Mouse (Mus musculus): ENCODE data around the gene Ocln.
"Not testable (repeated sequence)": the region's sequence is repeated elsewhere in the genome, so short reads cannot be mapped to it uniquely, and the experiment has no call there.

Gene Ocln

GRCm38 (mm10) chr13:100543011-100543767, 9.3 kb downstream of the Ocln start:
- no peak for DNase-seq

- DNase-seq, result no peak
Measured at GRCm38 (mm10) chr13:100536149-100536548, 16.4 kb downstream of the Ocln start.

DNA sequence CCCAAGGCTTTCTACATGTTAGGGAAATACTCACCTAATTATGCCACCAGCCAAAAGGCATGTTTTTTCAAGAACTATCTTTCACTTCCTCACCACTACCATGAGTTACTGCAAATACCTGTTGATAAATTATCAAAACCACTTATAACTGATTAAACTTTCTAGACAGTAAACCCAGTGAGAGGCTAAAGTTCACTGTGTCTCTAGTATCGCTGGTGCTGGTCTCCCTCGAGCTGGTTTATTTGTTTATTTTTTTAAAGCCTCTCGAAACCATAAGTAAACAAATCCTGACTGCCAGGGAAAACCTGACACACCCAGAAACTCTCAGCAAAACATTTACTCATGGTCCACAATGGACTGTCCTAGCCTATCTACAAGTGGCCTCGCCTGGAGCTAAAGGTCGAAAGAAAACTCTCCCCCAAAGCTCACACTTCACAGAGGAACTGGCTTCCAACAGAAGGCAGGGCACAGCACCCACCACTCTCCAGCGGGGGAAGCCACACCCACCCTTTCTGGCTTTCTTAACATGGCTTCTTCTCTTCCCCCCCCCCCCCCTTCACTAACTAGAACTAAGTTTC, 19.6 kb downstream of the Ocln start:
- no peak for DNase-seq

GRCm38 (mm10) chr13:100526649-100527038, 25.9 kb downstream of the Ocln start:
- DNase-seq, result no peak

GRCm38 (mm10) chr13:100525935-100526648, 26.4 kb downstream of the Ocln start:
- DNase-seq, result no peak

DNA sequence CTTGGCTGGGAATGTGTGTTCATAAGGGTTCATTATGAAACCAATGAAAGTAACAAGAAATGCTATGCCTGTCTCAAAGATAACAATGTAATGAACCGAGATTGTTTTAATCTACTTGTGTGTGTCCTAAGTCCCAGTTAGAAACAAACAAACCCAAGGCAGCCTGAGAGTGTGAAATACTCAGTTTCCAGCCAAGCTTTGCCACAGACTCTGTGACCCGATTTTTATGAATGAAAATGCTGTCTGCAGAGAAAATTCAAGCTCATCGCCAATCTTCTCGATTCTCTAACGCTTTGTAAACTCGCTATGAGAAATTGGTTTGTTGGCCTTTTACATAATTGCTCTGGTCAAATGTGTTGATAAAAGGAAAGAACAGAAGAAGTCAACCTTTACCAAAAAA, 27.6 kb downstream of the Ocln start:
- DNase-seq, result no peak

GRCm38 (mm10) chr13:100523698-100524097, 28.8 kb downstream of the Ocln start:
- DNase-seq, result no peak

- no peak for DNase-seq
Measured at GRCm38 (mm10) chr13:100521724-100522591, 30.6 kb downstream of the Ocln start.

DNA sequence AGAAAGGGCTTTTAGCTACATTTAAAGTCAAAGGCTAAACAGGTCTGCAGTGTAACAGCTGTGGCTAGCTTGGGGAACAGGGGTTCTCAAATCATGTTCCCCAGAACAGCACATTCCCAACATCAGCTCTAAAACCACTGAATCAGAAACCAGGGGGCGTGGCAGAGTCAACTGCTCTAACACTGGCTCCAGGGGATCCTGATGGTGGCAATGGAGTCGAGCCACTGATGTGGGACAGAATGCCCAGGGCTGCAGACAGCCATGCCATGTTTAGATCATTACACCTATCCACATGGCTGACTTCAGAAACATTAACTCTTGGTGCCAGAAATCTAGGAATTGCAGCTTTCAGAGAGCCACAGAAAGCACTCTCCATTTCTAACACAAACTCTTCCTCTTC, 33.4 kb downstream of the Ocln start:
- no peak for DNase-seq

DNA sequence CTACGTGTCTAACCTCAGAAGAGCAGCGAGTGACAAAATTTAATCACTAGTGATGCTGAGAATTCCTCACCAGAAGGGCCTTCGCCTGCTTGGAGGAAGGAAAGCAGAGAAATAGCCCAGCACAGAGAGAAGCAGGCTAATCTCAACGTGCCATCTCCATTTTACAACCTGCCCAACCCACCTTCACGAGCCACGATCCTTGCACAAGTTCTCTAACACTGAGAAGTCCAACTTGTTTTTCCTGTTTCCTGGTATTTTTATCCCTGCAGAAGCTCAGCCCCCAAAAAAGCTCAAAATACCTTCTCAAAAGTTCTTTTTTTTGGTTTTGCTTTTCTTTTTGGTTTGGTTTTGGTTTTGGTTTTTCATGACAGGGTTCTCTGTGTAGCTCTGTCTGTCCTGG, 34.3 kb downstream of the Ocln start:
- no peak for DNase-seq

DNA sequence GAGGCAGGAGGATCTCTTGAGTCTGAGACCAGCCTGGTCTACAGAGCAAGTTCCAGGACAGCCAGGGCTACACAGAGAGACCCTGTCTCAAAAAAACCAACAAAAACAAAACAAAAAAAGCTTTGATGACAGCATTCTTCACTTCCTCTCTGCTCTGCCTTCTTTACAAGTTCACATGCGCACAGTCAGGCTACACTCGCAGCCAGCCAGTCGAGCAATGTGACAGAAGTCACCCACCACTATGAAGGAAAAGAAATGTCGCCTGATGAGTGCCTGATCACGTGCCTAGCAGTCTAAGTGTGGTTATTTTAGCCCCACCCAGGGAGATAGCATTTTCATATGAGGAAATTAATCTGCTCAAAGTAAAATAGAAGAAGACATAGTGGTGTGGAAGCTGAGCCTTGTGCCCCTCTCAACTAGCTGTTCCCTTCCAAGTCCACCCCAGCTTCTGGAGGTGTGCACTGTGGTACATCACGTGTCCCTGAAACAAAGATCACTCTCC, 34.8 kb downstream of the Ocln start:
- DNase-seq, result no peak

GRCm38 (mm10) chr13:100516213-100517105, 36.1 kb downstream of the Ocln start:
- no peak for DNase-seq

DNA sequence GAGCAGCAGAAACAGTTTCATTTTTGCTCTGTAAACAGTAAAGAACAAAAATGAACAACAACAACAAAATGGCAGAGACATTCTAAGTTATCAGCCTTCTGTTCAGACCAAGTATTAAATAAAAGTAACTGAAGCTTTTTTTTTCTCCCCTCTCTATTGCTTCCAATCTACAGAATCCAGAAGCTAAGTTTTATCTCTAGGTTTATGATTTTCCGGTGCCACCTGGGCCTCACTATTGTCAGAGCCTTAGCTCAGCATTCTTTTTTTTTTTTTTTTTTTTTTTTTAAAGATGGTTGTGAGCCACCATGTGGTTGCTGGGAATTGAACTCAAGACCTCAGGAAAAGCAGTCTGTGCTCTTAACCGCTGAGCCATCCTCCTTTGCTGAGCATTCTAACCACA, 39.7 kb downstream of the Ocln start:
- no peak for DNase-seq

DNA sequence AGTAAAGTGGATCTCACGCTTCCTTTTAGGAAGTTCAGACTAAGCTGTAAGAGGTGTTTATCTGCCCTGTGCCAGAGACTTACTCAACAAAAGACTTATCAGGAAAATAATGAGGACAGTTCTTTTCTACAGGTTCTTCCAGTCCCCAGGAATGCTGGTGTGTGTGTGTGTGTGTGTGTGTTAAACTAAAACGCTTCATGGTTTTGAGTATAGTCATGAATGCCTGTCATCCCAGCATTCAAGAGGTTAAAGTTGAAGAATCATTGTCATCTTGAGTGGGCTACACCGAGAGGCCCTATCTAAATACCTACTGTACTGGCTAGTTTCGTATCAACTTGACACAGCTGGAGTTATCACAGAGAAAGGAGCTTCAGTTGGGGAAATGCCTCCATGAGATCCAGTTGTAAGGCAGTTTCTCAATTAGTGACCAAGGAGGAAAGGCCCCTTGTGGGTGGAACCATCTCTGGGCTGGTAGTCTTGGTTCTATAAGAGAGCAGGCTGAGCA, 40.6 kb downstream of the Ocln start:
- DNase-seq, result no peak

- DNase-seq, result no peak
Measured at GRCm38 (mm10) chr13:100511146-100511859, 41.2 kb downstream of the Ocln start.

GRCm38 (mm10) chr13:100499625-100500024, 52.9 kb downstream of the Ocln start:
- not testable (repeated sequence) for DNase-seq

GRCm38 (mm10) chr13:100495337-100495736, 57.2 kb downstream of the Ocln start:
- DNase-seq, result no peak

- not testable (repeated sequence) for DNase-seq
Measured at GRCm38 (mm10) chr13:100494370-100494769, 58.1 kb downstream of the Ocln start.

GRCm38 (mm10) chr13:100493313-100493712, 59.2 kb downstream of the Ocln start:
- DNase-seq, result no peak

DNA sequence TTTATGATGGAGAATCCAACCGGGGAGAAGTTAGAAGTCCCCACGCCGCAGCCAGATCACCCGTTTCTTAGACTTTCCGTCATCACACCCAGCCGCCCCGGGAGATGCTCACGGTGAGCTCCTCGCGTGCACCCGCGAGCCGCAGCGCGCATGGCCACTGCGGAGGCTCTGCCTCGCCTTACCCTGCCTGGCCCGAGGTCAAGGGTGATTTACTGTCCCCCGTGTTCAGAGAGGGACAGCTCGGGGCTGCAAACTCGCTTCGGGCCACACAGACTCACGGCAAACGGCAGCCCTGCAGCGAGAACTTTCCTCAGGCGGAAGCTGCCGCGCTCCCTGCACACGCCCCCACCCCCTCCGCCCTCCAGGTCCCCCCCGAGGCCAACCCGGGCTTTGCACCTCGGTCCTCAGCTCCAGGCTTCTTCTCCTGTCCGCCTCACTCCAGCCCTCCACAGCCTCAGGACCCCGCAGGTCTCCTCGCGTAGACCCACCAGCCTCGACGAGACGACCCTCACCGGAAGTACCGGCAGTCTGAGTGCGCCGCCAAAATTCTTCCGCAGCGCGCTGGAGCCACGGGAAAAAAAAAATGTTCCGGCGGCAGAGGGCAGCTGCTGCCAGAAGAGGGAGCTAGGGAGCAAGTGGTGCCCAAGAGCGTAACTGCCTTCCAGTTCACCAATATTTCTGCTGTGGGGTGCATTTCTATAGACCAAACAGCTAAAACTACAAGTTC, 60.3 kb downstream of the Ocln start, which contains the start of gene Gtf2h2:
Gtf2h2 (minus strand) TSS at position 519 of the 727 bp plus-strand sequence.
- DNase-seq, result peak; percentile 74
